Mouse (Mus musculus): ENCODE measurements around the gene Ermard.

Ermard gene

DNA sequence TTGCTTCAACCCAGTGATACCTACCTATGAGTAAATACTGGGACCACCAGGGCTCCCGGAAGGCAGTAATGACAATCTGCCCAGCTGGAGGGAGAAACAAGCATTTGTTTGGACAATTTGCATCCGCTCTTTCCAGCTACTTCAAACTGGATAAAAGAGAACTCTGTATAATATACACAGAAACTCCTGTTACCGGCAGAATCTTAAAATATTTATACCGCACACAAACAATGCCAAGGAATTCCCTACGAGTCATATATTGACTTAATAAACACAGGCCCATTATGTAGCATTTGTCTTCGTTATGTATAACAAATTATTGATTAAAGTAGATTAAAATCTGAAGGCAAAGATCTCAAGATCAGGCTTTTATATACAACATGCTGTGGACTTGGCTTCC lies 79.6 kb downstream of the Ermard start:
- DNase-seq (ENCODE audit: low spot score), result no peak

DNA sequence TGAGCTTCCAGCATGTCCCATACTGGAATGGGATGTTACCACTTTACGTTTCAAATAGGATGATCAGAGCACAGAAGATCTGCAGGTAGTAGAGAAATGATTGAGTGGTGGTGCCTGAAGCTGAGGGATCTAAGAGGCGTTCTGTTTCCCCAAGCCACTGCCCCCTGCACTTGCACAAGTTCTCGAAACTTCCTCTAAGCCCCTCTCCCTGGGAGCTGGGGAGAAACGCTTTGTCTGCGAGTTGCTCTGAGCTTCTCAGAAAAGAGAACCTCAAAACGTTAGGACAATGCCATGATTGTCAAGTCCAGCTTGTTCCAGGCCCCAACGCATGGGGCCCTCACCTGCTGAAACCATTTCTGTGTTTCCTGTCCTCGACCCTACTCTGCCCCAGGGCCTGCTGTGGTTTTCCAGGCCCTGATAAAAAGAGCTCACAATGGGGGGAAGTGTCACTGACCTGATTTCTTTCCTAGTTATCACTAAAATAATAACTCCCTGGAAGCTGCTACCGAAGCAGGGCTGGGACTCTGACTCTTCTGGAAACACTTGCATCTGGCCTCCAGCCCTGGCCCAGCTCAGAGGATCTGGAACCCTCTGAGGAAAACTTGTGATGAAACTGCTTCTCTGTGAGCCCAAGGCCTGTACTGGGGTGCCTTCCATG lies 88.8 kb downstream of the Ermard start:
- peak; percentile 14 for DNase-seq (ENCODE audit: low spot score)

DNA sequence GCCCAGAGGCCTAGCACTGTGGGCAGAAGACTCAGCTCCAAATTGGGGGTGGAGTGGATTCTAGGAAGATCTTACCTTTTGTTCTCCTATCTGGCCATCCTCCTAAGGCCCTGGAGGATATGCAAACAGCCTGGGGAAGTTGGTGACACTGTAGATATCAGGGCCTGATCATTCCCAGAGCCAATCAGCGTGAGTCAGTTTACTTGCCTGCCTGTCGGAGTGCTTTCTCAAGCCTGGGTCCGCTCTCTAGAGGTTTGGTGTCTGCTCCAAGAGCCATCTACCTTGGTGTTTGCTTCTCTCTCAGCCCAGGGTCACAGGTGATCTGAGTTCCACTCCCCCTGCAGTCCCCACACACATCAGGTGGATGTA lies 89.3 kb downstream of the Ermard start:
- DNase-seq (ENCODE audit: low spot score), result no peak

DNA sequence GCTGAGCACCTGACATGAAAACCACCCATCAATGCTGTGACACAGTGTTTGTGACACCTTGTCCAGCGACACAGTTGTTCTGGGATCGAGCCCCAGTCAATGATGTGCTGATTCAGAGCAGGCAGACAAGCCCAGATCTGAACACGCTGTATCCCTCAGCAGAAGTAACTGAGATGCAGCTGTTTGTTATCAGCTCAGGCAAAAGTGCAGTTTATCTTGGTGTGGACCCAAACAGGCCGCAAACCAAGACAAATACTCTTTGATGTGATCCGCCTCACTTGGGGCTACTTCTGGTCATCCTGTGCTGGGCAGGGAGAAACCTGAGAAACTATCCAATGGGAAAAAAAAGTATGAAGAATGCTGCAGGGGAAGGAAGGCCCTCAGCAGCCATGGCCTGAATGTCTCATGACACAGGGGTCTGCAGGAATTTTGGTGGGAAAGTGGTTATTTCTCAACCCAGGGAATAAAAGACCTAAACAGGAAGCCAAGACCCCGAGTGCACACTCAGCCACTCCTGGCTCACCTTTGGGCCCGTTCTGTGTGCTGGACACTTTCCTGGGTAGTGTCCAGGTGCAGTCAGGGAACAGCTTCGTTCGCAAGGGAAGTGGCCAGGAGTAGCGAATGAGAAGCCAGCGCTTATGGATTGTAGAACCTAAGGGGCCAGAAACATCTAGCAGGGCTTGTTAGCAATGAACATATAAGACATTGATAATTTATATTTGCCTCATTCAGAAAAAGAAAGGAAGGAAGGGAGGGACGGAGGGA lies 94.1 kb downstream of the Ermard start:
- no peak for DNase-seq (ENCODE audit: low spot score)

DNA sequence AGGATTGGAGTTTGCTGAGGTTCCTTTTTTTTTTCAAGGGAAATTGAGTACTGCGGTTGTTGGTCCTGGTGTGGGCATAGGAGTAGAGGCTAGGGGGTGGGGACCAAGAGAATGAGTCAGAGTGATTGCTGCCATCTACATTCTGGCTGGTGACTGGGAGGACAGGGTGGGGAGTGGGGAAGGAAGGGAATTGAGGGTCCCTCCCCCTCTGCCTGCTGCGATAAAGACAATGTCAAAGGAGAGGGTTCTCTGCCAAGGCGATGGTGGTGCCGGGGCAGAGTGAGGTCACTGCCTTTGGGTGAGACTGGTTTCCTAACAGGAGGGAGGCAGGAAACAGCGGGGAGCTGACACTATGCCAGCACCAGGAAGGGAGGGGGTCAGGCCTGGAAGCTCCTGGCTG lies 96.4 kb downstream of the Ermard start:
- DNase-seq (ENCODE audit: low spot score), result peak; percentile 29
